Mouse (Mus musculus) midbrain, embryonic 10.5 days (tissue): Measurements from ENCODE around the gene Fsip1. TPM values are rescaled to one million over a fixed set of nuclear protein-coding genes. Genes with fewer than 3 reads are reported as not detected.

Source experiments
- DNase-seq: peaks from one replicate; pipeline ENCODE4 v3.0.0-alpha.2; 2017; ENCODE audit warnings: low spot score
- H3K27ac ChIP-seq: fragments of 300-500 bp; sonication (generic); replicated peaks from 2 replicates; pipeline ENCODE4 v1.5.1; 2016; ENCODE audit warnings: mild to moderate bottlenecking
- H3K27me3 ChIP-seq: fragments of 300-500 bp; sonication (generic); 2 replicates; pipeline ENCODE4 v1.6.1; 2016; ENCODE audit warnings: low read depth, mild to moderate bottlenecking; ENCODE audit not compliant: poor library complexity, severe bottlenecking
- H3K36me3 ChIP-seq: fragments of 300-500 bp; sonication (generic); 2 replicates; pipeline ENCODE4 v1.6.1; 2016; ENCODE audit warnings: mild to moderate bottlenecking, moderate library complexity
- H3K4me1 ChIP-seq: fragments of 300-500 bp; sonication (generic); 2 replicates; pipeline ENCODE4 v1.6.1; 2016
- H3K4me3 ChIP-seq: fragments of 300-500 bp; sonication (generic); 2 replicates; pipeline ENCODE4 v1.5.1; 2016; ENCODE audit warnings: mild to moderate bottlenecking, moderate library complexity
- H3K9me3 ChIP-seq: fragments of 300-500 bp; sonication (generic); replicated peaks from 2 replicates; pipeline ENCODE4 v1.6.1; 2016; ENCODE audit warnings: mild to moderate bottlenecking
- WGBS: fragments of 180-500 bp; shearing (Covaris S2); methylation state at CpG from one replicate; pipeline ENCODE4 v1.1.7; 2016; 5-methylcytosine and 5-hydroxymethylcytosine counted together
- polyA plus RNA-seq: library from polyadenylated mRNA; unstranded; fragments of >200 nt; fragmentation: Nextera tagmentation; extraction: Ambion mirVana; gene quantifications from 2 replicates; pipeline ENCODE4 v1.2.1, GENCODE M21; 2016

Gene Fsip1
- polyA plus RNA-seq, 1 experiment from 2014 or later, result 3.0 TPM

DNA sequence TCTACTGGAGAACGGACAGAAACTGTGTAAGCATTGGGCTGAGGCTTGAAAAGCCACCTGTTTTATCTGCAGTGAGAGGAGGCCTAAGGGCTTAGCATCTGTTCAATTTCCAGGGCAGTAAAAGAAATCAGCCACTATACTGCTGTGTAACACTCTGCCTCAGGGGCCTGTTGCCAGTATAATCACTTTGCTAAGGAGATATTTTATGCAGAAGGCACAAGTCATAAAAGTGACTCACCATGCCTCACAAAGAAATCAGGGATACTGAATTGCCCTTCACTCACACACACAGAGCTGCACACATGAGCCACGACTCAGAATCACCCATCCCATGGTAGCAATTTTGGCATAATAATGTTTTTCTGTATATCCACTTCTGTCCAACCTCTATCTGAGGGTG lies 140.6 kb downstream of the Fsip1 start:
- Histone ChIP-seq H3K36me3 (peaks cover 67% of the 10 kb centered on the region), H3K4me3 (no peak overlapping the region), H3K27ac (no peak overlapping the region), H3K27me3 (peaks cover 12% of the 10 kb centered on the region), H3K9me3 (no peaks in the 10 kb centered on the region), H3K4me1 (peaks cover 49% of the 10 kb centered on the region)
- 86% methylated on average over 2 of the region's 2 CpGs for WGBS
- DNase-seq, result no peak

DNA sequence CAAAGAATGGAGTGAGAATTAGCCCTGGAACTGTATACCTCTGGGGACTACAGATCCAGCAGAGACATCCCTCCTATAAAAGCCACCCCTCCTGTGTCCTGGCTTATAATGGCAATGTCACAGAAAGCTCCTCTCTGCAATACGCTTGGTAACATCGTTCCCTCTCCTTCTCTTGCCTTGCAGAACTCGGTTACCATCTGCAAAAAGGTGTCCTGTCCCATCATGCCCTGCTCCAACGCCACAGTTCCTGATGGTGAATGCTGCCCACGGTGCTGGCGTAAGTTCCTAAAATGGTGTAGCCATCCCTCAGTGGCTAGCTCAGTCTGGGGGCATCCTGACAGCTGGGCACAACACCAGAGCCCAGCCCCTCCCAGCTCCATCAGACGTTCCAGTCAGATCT lies 141.1 kb downstream of the Fsip1 start:
- Histone ChIP-seq H3K4me3 (no peak overlapping the region), H3K9me3 (no peaks in the 10 kb centered on the region), H3K4me1 (peaks cover 53% of the 10 kb centered on the region), H3K36me3 (peaks cover 62% of the 10 kb centered on the region), H3K27ac (no peak overlapping the region), H3K27me3 (peaks cover 12% of the 10 kb centered on the region)
- whole genome bisulfite sequencing, result 87% methylated on average over 7 of the region's 7 CpGs
- no peak for DNase-seq

DNA sequence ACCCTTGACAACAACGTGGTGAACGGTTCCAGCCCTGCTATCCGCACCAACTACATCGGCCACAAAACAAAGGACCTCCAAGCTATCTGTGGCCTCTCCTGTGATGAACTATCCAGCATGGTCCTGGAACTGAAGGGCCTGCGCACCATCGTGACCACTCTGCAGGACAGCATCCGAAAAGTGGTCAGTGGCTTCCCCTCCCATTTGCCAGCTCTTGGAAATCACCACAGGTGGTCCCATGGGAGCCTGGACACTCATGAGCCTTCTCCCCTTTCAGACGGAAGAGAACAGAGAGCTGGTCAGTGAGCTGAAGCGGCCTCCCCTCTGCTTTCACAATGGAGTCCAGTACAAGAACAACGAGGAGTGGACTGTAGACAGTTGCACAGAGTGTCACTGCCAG lies 142.1 kb downstream of the Fsip1 start:
- Histone ChIP-seq H3K27ac (peak overlapping the region; percentile 7; the same call in 1 of the 2 replicates), H3K27me3 (peaks cover 21% of the 10 kb centered on the region), H3K4me1 (peaks cover 62% of the 10 kb centered on the region), H3K36me3 (peaks cover 52% of the 10 kb centered on the region), H3K9me3 (no peaks in the 10 kb centered on the region), H3K4me3 (no peak overlapping the region)
- DNase-seq, result no peak
- 63% methylated on average over 10 of the region's 10 CpGs for WGBS

DNA sequence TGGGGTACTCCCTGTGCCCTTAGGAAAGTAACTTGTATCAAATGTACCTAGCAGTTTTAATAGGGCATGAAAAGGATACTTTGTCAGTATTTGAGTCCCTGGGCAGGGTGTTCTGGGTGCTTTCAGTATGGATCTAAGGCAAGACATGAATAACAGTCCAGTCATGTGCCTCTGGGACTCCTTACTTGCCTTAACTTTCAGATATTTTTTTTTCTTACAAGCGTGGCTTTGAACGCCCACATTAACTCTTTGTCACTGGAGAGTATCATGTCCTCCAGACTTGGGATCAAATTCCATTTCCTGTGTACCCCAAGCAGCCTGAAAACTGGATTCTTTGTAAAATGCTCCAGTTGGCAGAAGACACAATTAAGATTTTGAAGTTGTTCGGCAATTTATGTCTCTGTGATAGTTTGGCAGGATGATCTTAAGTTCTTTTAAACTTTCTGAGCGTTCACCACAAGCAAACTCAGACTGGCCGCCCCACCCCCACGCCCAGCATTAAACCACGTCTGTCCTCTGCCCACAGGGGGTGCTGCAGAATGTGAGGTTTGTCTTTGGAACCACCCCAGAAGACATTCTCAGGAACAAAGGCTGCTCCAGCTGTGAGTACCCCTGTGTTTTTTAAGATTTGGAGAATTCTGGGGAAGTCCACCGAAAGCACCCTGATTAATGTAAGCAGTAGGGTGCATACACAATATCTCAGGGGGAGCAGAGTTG lies 142.8 kb downstream of the Fsip1 start:
- peak overlapping the region; percentile 7; the same call in 1 of the 2 replicates for H3K27ac ChIP-seq
- H3K27me3 ChIP-seq, result peaks cover 24% of the 10 kb centered on the region
- DNase-seq, result peak; percentile 30
- no peaks in the 10 kb centered on the region for H3K9me3 ChIP-seq
- H3K4me3 ChIP-seq, result peak overlapping the region; percentile 71
- WGBS, result 44% methylated on average over 8 of the region's 8 CpGs
- H3K36me3 ChIP-seq, result peaks cover 45% of the 10 kb centered on the region
- peaks cover 62% of the 10 kb centered on the region for H3K4me1 ChIP-seq

DNA sequence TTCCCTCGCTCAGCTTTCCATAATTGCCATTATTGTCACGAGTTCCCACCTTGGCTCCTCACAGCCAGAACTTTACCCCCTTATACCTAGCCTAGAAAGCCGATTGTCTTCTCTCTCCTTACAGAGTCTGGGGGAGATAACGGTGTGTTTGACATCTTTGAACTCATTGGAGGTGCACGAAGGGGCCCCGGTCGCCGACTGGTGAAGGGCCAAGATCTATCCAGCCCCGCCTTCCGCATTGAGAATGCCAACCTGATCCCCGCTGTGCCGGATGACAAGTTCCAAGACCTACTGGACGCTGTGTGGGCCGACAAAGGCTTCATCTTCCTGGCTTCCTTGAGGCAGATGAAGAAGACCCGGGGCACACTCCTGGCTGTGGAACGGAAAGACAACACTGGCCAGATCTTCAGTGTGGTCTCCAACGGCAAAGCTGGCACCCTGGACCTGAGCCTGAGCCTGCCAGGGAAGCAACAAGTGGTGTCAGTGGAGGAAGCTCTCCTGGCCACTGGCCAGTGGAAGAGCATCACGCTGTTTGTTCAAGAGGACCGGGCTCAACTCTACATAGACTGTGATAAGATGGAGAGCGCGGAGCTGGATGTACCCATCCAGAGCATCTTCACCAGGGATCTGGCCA lies 143.8 kb downstream of the Fsip1 start:
- Histone ChIP-seq H3K27me3 (peaks cover 24% of the 10 kb centered on the region), H3K36me3 (peaks cover 35% of the 10 kb centered on the region), H3K9me3 (no peaks in the 10 kb centered on the region), H3K4me1 (peaks cover 69% of the 10 kb centered on the region), H3K4me3 (peak overlapping the region; percentile 71), H3K27ac (no peak overlapping the region)
- WGBS, result 60% methylated on average over 21 of the region's 21 CpGs
- DNase-seq, result no peak

DNA sequence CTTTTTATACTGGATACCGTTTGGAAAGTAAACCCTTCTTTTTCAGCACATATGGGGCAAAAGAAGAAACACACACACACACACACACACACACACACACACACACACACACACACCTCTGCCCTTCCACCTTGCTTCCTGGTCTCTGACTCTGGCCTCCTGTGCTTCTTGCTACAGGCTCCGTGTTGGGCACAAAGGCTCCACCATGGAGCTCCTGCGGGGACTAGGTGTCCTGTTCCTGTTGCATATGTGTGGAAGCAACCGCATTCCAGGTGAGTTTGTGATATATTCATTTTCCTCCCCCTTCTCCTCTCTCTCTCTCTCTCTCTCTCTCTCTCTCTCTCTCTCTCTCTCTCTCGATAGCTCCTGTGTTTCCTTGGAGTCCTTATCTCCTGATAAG lies 144.3 kb downstream of the Fsip1 start:
- Histone ChIP-seq H3K27me3 (peaks cover 24% of the 10 kb centered on the region), H3K4me3 (peak overlapping the region; percentile 71), H3K9me3 (no peaks in the 10 kb centered on the region), H3K4me1 (peaks cover 70% of the 10 kb centered on the region), H3K27ac (peak overlapping the region; percentile 82; the same call in 1 of the 2 replicates), H3K36me3 (peaks cover 30% of the 10 kb centered on the region)
- WGBS, result 29% methylated on average over 5 of the region's 5 CpGs
- DNase-seq, result no peak

DNA sequence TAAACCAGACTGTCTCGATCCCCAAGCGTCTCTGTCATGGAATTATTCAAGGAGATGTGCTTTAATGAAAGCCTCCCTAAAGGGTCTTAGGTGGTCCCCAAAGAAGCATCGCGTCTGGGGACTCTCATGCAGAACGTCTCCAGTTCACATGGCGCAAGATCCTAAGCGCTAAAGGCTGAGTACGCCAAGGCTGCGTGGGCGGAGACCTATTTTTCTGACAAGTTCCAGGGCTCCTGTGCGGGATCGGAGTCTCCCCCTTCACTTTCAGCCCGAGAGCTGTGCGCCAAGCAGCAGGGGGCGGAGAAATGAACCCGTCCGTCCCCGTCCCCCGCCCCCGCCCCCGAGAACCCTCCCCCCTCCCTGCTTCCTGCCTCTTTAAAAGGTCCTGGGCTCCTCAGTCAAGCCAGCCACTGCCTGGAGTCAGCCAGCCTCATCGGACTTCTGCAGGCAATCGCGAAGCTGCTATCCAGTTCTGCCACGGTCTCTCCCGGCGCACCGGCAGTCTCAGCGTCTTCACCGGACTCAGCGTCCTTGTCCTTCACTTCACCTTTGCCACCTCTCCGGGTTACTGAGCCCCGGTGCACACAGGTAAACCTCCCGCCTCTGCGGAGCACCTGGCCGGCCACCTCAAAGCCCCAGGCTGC lies 145.2 kb downstream of the Fsip1 start, which contains the start of gene Thbs1:
Gene Thbs1, plus strand, starts transcription at position 389 of the 644 bp plus-strand sequence.
- peak within 1 kb of the TSS; percentile 71 for H3K4me3 ChIP-seq
- WGBS, result 1% methylated on average over 36 of the region's 36 CpGs

DNA sequence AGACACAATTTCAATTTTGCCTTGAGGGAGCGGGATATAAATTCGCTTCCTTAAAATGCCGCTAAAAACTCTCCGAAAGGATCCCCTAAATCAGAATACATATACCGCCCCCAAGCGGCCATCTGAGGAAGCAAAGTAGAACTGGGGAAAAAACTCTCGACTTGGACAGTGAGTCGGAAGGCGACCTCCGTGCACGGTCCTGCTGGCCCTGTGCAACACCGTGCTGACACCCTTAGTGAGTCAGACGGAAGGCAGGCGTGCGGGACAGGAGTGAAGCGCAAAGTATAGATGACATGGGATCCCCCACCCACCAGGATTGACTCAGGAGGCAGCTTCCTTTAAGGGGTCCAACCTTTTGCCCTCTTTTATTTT lies 145.7 kb downstream of the Fsip1 start:
- H3K36me3 ChIP-seq, result peaks cover 16% of the 10 kb centered on the region
- under 1% methylated on average over 16 of the region's 16 CpGs for WGBS
- H3K9me3 ChIP-seq, result no peaks in the 10 kb centered on the region
- peaks cover 24% of the 10 kb centered on the region for H3K27me3 ChIP-seq
- H3K4me1 ChIP-seq, result peaks cover 70% of the 10 kb centered on the region
- DNase-seq, result peak; percentile 92
- peak overlapping the region; percentile 71 for H3K4me3 ChIP-seq
- H3K27ac ChIP-seq, result peak overlapping the region; percentile 82

More for the DNA sequence above, 145.2 kb downstream of the Fsip1 start, which contains the start of gene Thbs1:
- peaks cover 70% of the 10 kb centered on the region for H3K4me1 ChIP-seq
- H3K9me3 ChIP-seq, result no peaks in the 10 kb centered on the region
- H3K36me3 ChIP-seq, result peaks cover 21% of the 10 kb centered on the region
- peak; percentile 75 for DNase-seq
- peak within 1 kb of the TSS; percentile 82 for H3K27ac ChIP-seq
- peaks cover 24% of the 10 kb centered on the region for H3K27me3 ChIP-seq

DNA sequence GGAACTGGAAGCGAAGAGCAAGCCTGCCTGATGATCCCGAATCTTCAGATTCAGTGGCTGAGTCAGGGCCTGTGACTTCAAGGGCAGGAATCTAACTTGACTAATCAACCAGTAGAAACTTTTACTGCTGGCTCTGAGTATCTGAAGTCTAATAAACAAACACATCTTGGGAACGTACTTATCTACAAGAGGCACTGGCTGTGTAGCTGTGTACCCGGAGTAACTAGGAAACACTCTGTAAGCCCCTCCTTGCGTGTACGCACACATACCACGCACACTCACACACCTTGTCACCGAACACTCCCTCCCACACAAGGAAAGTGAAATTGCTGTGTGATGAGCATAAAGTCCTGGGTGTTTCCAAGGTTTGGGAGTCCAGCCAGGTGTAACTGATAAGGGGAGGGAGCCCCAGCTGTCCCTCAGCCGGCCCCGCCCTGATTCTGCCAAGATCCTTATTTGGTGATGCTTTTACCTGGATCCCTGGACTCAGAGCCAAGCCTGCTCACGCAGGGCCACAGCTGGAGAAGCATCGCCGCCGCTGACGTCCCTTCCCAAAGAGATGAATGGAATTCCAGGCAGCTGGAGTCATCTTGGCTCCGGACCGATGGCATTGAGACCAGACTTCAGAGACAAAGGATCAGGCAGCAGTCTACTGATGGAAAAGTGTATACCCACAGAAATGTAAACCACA lies 146.4 kb downstream of the Fsip1 start:
- Histone ChIP-seq H3K4me3 (peak overlapping the region; percentile 71), H3K9me3 (no peaks in the 10 kb centered on the region), H3K36me3 (peaks cover 9% of the 10 kb centered on the region), H3K27me3 (peaks cover 24% of the 10 kb centered on the region), H3K4me1 (peaks cover 63% of the 10 kb centered on the region), H3K27ac (peak overlapping the region; percentile 82)
- WGBS, result 36% methylated on average over 17 of the region's 17 CpGs
- DNase-seq, result peak; percentile 62

DNA sequence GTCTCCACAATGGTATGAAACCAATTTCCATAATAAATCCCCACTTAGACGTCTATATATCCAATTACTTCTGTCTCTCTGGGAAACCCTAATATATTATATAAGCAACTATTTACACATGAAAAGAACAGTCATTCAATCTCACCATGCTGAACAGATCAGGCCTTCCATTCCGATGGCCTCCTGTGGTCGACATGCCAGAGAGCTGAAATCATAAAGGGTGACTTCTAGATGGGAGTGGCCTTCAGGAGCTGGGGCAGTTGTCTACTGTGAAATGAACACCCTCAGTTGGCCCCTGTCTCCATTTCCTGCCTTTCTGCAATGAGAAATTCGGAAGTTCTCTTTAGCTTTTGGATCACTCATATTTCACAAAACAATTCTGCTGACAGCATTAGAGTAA lies 154.6 kb downstream of the Fsip1 start:
- whole genome bisulfite sequencing, result 75% methylated on average over 4 of the region's 4 CpGs
- no peaks in the 10 kb centered on the region for H3K27me3 ChIP-seq
- DNase-seq, result no peak
- H3K4me3 ChIP-seq, result no peak overlapping the region
- H3K27ac ChIP-seq, result no peak overlapping the region
- no peaks in the 10 kb centered on the region for H3K36me3 ChIP-seq
- 0 out of 2 replicates have a peak, but pooled peaks cover 4% of the 10 kb centered on the region for H3K4me1 ChIP-seq
- H3K9me3 ChIP-seq, result no peaks in the 10 kb centered on the region

DNA sequence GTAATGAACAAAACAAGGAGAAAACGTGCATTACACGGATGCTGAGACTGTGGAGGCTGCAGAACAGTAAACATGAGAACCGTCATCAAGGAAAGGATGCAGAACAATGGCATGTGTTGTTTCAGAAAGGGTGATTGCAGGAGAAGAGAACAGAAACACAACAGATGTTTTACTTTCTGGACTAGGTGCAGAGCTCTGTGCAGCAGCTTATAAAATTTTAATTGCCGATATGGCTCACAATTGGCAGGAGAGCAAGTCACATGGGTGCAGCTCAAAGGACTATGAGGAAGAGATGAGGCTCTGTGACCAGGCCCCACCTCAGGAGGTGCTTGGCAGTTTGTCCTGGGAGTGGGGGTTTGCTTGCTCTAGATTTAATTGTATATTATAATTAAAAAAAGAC lies 157.7 kb downstream of the Fsip1 start:
- DNase-seq, result no peak
- Histone ChIP-seq H3K4me1 (0 out of 2 replicates have a peak, but pooled peaks cover 4% of the 10 kb centered on the region), H3K27me3 (no peaks in the 10 kb centered on the region), H3K9me3 (no peaks in the 10 kb centered on the region), H3K4me3 (no peak overlapping the region), H3K27ac (no peak overlapping the region), H3K36me3 (no peaks in the 10 kb centered on the region)
- WGBS, result 91% methylated on average over 4 of the region's 4 CpGs

DNA sequence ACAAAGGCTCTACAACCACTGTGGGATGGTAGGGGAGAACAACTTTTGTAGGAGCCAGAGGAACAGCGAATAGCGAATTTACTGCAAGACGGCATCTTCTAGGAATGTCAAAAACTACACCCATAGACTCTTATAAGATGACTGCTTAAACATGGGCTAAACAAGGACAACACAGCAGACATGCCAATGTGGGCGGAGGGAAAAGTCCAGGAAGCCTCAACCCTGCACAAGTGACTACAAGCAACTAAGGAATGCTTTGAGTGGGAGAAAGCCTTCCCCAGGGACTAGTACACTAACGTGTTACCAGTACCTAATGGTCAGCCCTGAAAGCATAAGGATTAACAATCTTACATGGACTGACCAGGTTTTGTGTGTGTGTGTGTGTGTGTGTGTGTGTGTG lies 165.5 kb downstream of the Fsip1 start:
- 89% methylated on average over 5 of the region's 5 CpGs for WGBS
- Histone ChIP-seq H3K4me1 (no peaks in the 10 kb centered on the region), H3K27ac (no peak overlapping the region), H3K36me3 (no peaks in the 10 kb centered on the region), H3K4me3 (no peak overlapping the region), H3K27me3 (no peaks in the 10 kb centered on the region), H3K9me3 (no peaks in the 10 kb centered on the region)
- no peak for DNase-seq
